Mouse (Mus musculus): ENCODE measurements around the gene Sec22c. TPM values are rescaled to one million over a fixed set of nuclear protein-coding genes. Genes with fewer than 3 reads are reported as not detected.

Sec22c gene
- polyA plus RNA-seq, 1 experiment from 2014 or later, result 29.9 TPM

- Histone ChIP-seq H3K27me3 (no peaks in the 10 kb centered on the region), H3K4me2 (no peak overlapping the region), H3K4me1 (0 out of 2 replicates have a peak, but pooled peaks cover 5% of the 10 kb centered on the region), H3K4me3 (no peak overlapping the region), H3K9ac (no peak overlapping the region), H3K9me3 (replicated peaks) (no peaks in the 10 kb centered on the region), H3K36me3 (ENCODE audit: poor library complexity, severe bottlenecking) (peaks cover 51% of the 10 kb centered on the region), H3K27ac (no peak overlapping the region)
- ATAC-seq, result no peak
- 81% methylated on average over 18 of the region's 18 CpGs for WGBS
Measured at GRCm38 (mm10) chr9:121682037-121682680, 23.1 kb downstream of the Sec22c start.

- H3K9me3 ChIP-seq (replicated peaks), result no peaks in the 10 kb centered on the region
- H3K36me3 ChIP-seq (ENCODE audit: poor library complexity, severe bottlenecking), result peaks cover 46% of the 10 kb centered on the region
- no peak overlapping the region for H3K27ac ChIP-seq
- no peak overlapping the region for H3K4me3 ChIP-seq
- no peak for ATAC-seq
- H3K9ac ChIP-seq, result no peak overlapping the region
- 86% methylated on average over 8 of the region's 8 CpGs for WGBS
- no peak overlapping the region for H3K4me2 ChIP-seq
- H3K27me3 ChIP-seq, result no peaks in the 10 kb centered on the region
- H3K4me1 ChIP-seq, result 0 out of 2 replicates have a peak, but pooled peaks cover 5% of the 10 kb centered on the region
Measured at GRCm38 (mm10) chr9:121681191-121681590, 24.1 kb downstream of the Sec22c start.

- Histone ChIP-seq H3K9ac (no peak overlapping the region), H3K27me3 (no peaks in the 10 kb centered on the region), H3K27ac (no peak overlapping the region), H3K4me1 (0 out of 2 replicates have a peak, but pooled peaks cover 5% of the 10 kb centered on the region), H3K4me3 (no peak overlapping the region), H3K4me2 (no peak overlapping the region), H3K36me3 (ENCODE audit: poor library complexity, severe bottlenecking) (peaks cover 30% of the 10 kb centered on the region), H3K9me3 (replicated peaks) (no peaks in the 10 kb centered on the region)
- peak; percentile 79 for ATAC-seq
- 22% methylated on average over 6 of the region's 6 CpGs for WGBS
Measured at GRCm38 (mm10) chr9:121679549-121679948, 25.7 kb downstream of the Sec22c start.

GRCm38 (mm10) chr9:121677476-121677875 lies 27.8 kb downstream of the Sec22c start:
- Histone ChIP-seq H3K27me3 (no peaks in the 10 kb centered on the region), H3K9me3 (replicated peaks) (no peaks in the 10 kb centered on the region), H3K27ac (no peak overlapping the region), H3K36me3 (ENCODE audit: poor library complexity, severe bottlenecking) (peaks cover 12% of the 10 kb centered on the region), H3K4me2 (no peak overlapping the region), H3K9ac (no peak overlapping the region), H3K4me1 (0 out of 2 replicates have a peak, but pooled peaks cover 5% of the 10 kb centered on the region), H3K4me3 (no peak overlapping the region)
- 92% methylated on average over 8 of the region's 8 CpGs for WGBS
- ATAC-seq, result no peak

GRCm38 (mm10) chr9:121677069-121677468 lies 28.2 kb downstream of the Sec22c start:
- Histone ChIP-seq H3K4me2 (no peak overlapping the region), H3K9me3 (replicated peaks) (no peaks in the 10 kb centered on the region), H3K9ac (no peak overlapping the region), H3K27ac (no peak overlapping the region), H3K27me3 (no peaks in the 10 kb centered on the region), H3K36me3 (ENCODE audit: poor library complexity, severe bottlenecking) (peaks cover 8% of the 10 kb centered on the region), H3K4me1 (0 out of 2 replicates have a peak, but pooled peaks cover 5% of the 10 kb centered on the region), H3K4me3 (no peak overlapping the region)
- 88% methylated on average over 4 of the region's 4 CpGs for WGBS
- ATAC-seq, result no peak

GRCm38 (mm10) chr9:121675556-121675955 lies 29.7 kb downstream of the Sec22c start:
- peaks cover 8% of the 10 kb centered on the region; the same call in 1 of the 2 replicates for H3K4me1 ChIP-seq
- H3K4me3 ChIP-seq, result no peak overlapping the region
- H3K9me3 ChIP-seq (replicated peaks), result no peaks in the 10 kb centered on the region
- ATAC-seq, result no peak
- H3K27ac ChIP-seq, result no peak overlapping the region
- peaks cover 6% of the 10 kb centered on the region for H3K27me3 ChIP-seq
- no peaks in the 10 kb centered on the region for H3K36me3 ChIP-seq (ENCODE audit: poor library complexity, severe bottlenecking)
- WGBS, result 93% methylated on average over 2 of the region's 2 CpGs
- no peak overlapping the region for H3K4me2 ChIP-seq
- no peak overlapping the region for H3K9ac ChIP-seq

GRCm38 (mm10) chr9:121675011-121675410 lies 30.3 kb downstream of the Sec22c start:
- no peaks in the 10 kb centered on the region for H3K9me3 ChIP-seq (replicated peaks)
- no peak overlapping the region for H3K27ac ChIP-seq
- WGBS, result 92% methylated on average over 9 of the region's 9 CpGs
- no peak for ATAC-seq
- no peaks in the 10 kb centered on the region for H3K36me3 ChIP-seq (ENCODE audit: poor library complexity, severe bottlenecking)
- peaks cover 11% of the 10 kb centered on the region for H3K27me3 ChIP-seq
- no peak overlapping the region for H3K4me3 ChIP-seq
- H3K4me2 ChIP-seq, result no peak overlapping the region
- peaks cover 12% of the 10 kb centered on the region; the same call in 1 of the 2 replicates for H3K4me1 ChIP-seq
- H3K9ac ChIP-seq, result no peak overlapping the region

GRCm38 (mm10) chr9:121673716-121674115 lies 31.6 kb downstream of the Sec22c start:
- no peak for ATAC-seq
- Histone ChIP-seq H3K4me3 (no peak overlapping the region), H3K27me3 (peaks cover 22% of the 10 kb centered on the region), H3K4me2 (no peak overlapping the region), H3K27ac (no peak overlapping the region), H3K36me3 (ENCODE audit: poor library complexity, severe bottlenecking) (no peaks in the 10 kb centered on the region), H3K9ac (no peak overlapping the region), H3K9me3 (replicated peaks) (no peaks in the 10 kb centered on the region), H3K4me1 (peaks cover 19% of the 10 kb centered on the region)
- WGBS, result 87% methylated on average over 5 of the region's 5 CpGs

GRCm38 (mm10) chr9:121672311-121672710 lies 33.0 kb downstream of the Sec22c start:
- Histone ChIP-seq H3K4me2 (no peak overlapping the region), H3K36me3 (ENCODE audit: poor library complexity, severe bottlenecking) (no peaks in the 10 kb centered on the region), H3K4me3 (no peak overlapping the region), H3K9ac (no peak overlapping the region), H3K27ac (no peak overlapping the region), H3K4me1 (peaks cover 27% of the 10 kb centered on the region), H3K9me3 (replicated peaks) (no peaks in the 10 kb centered on the region), H3K27me3 (peaks cover 30% of the 10 kb centered on the region)
- ATAC-seq, result no peak
- 79% methylated on average over 5 of the region's 5 CpGs for WGBS

GRCm38 (mm10) chr9:121671300-121671699 lies 34.0 kb downstream of the Sec22c start:
- WGBS, result 20% methylated on average over 7 of the region's 7 CpGs
- no peaks in the 10 kb centered on the region for H3K36me3 ChIP-seq (ENCODE audit: poor library complexity, severe bottlenecking)
- H3K4me1 ChIP-seq, result peaks cover 37% of the 10 kb centered on the region
- no peak overlapping the region for H3K27ac ChIP-seq
- no peak overlapping the region for H3K4me3 ChIP-seq
- H3K4me2 ChIP-seq, result no peak overlapping the region
- H3K27me3 ChIP-seq, result peaks cover 30% of the 10 kb centered on the region
- no peak overlapping the region for H3K9ac ChIP-seq
- ATAC-seq, result no peak; the same call in 1 of the 2 replicates
- H3K9me3 ChIP-seq (replicated peaks), result no peaks in the 10 kb centered on the region

GRCm38 (mm10) chr9:121669348-121669791 lies 35.9 kb downstream of the Sec22c start:
- Histone ChIP-seq H3K27me3 (peaks cover 34% of the 10 kb centered on the region), H3K4me2 (peak overlapping the region; percentile 59), H3K4me1 (peaks cover 41% of the 10 kb centered on the region), H3K4me3 (peak overlapping the region; percentile 37), H3K27ac (no peak overlapping the region), H3K9me3 (replicated peaks) (no peaks in the 10 kb centered on the region), H3K36me3 (ENCODE audit: poor library complexity, severe bottlenecking) (no peaks in the 10 kb centered on the region), H3K9ac (peak overlapping the region; percentile 59)
- WGBS, result under 1% methylated on average over 28 of the region's 28 CpGs
- peak; percentile 9; the same call in 1 of the 2 replicates for ATAC-seq

- H3K4me2 ChIP-seq, result no peak overlapping the region
- 76% methylated on average over 11 of the region's 11 CpGs for WGBS
- peaks cover 41% of the 10 kb centered on the region for H3K4me1 ChIP-seq
- H3K27me3 ChIP-seq, result peaks cover 38% of the 10 kb centered on the region
- H3K9ac ChIP-seq, result no peak overlapping the region
- no peaks in the 10 kb centered on the region for H3K9me3 ChIP-seq (replicated peaks)
- ATAC-seq, result peak; percentile 17; the same call in 1 of the 2 replicates
- peak overlapping the region; percentile 88 for H3K27ac ChIP-seq
- H3K4me3 ChIP-seq, result no peak overlapping the region
- no peaks in the 10 kb centered on the region for H3K36me3 ChIP-seq (ENCODE audit: poor library complexity, severe bottlenecking)
Measured at GRCm38 (mm10) chr9:121667822-121668221, 37.5 kb downstream of the Sec22c start.

Measured in forebrain, embryonic 13.5 days (tissue).